Mouse (Mus musculus) frontal cortex, adult (tissue): Measurements from ENCODE around the gene Kcp.

Source experiments
- ATAC-seq: cut with Nextera tagmentation; 2 replicates; pipeline ENCODE4 v1.9.2; 2017; ENCODE audit warnings: mild to moderate bottlenecking, moderate library complexity, mixed read lengths; ENCODE audit not compliant: low TSS enrichment

Gene Kcp

DNA sequence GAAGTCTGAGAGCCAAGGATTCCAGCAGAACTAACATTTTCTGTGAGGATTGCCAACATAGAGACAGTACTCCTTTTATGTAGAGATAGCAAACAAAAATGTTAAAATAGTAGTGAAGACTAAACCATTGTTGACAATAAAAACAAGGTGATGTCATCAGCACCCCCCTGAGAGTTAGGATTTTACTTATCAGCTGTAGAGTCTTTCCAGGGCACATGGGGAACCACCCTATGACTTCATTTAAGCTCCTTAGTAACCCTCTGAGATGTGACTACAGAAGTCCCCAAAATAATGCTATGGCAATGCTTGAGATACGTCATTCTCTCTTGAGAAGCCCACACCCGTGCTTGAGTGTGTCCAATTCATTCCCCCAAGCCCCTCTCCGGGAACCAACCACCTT is 44.4 kb downstream of the Kcp start:
- no peak for ATAC-seq

DNA sequence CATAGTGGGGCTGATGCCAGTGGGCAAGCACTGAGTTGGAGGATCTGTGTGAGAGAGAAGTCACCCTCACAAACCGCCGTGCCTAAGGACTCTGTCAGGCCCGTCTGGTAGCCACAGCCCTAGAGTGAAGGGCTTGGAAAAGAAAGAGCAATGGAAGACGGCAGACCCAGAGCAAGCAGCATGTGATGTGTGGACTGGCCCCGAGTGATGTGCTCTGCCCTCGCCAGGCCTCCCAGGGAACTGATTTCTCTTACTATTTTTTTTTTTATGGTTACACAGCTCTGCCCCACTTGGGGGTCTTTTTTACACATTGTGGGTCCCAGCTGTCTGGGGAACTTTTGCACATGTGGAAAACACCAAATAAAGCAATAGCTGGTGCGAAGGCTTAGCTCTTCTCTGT is 46.2 kb downstream of the Kcp start:
- ATAC-seq: no peak

GRCm38 (mm10) chr6:29450667-29451066 is 57.1 kb downstream of the Kcp start:
- ATAC-seq: no peak

GRCm38 (mm10) chr6:29449858-29450257 is 57.9 kb downstream of the Kcp start:
- no peak for ATAC-seq

GRCm38 (mm10) chr6:29445354-29445753 is 62.4 kb downstream of the Kcp start:
- no peak for ATAC-seq

DNA sequence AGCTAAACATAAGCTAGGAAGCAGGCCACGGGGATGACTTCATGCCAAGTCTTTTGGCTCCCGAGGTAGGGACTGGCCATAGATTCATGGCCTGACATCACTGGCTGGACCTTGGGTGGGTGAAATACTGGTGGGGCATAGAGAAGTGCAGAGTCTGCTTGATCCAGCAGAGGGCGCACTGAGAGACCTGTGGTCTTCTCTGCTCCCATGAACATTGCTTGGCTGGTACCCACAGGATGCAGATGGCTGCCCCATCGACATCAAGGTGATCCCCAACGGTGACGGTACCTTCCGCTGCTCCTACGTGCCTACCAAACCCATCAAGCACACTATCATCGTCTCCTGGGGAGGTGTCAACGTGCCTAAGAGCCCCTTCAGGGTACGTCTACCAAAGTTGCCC is 63.0 kb downstream of the Kcp start:
- peak; percentile 65 for ATAC-seq

DNA sequence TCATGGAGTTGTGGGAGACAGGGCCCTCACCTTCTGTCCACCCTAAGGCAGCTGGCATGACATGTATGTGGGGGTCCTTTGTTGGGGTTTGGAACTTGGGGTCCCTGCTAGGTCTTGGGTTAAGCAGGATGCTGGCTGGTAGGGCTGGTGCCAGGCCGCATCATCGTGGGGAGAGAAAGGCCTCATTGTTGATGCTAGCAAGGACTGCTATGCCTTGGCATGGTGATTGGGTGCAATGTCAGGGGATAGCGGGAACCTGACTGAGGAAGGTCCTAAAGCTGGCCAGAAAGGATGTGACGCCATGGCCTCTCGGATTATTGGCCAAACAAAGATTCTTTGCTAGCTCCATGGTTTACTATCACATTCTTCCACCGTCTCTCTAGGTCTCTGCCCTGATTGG is 68.0 kb downstream of the Kcp start:
- ATAC-seq: no peak

DNA sequence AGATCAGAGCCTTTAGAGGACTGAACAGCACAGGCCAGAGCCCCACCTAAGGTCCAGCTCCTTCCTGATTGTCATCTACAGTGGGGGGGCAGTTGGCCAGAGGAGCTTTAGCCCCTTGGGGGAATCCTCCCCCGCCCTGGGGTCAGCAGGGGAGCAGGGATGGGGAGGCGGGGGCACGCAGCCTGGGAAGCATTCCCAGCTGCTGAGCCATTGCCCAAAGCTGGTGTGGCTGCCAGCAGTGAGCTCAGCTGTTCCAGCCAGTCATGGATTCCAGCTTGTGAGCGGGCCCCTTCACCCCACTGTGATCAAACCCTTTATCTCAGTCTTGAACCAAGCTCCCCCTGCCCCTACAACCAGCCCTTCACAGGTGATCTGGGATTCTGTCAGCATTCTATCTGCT is 68.5 kb downstream of the Kcp start:
- peak; percentile 38; the same call in 1 of the 2 replicates for ATAC-seq

- no peak for ATAC-seq
Observed at GRCm38 (mm10) chr6:29436461-29436934, 71.3 kb downstream of the Kcp start.

DNA sequence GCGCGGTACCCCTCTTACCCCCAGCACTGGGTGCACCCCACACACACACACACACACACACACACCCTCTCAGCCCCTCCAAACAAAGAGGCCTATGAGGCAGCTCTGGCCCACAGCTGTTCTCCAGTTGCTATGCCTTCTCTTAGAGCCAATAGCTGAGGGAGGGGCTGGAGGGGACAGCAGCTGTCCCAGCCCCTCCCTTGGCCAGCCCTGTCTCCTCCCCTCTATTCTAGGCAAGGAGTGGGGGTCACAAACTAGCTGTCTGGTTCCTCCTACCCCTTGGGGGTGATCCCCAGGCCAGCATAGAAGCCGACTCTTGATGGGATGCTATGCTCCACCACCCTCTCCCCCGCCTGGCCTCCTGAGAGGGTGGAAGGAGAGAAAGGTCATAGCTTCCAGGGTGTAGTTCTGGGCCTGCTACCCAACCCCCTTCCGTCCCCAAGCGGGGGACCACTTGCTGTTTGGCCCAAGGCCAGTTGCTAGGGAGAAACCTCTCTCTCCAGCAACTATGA is 71.8 kb downstream of the Kcp start:
- no peak for ATAC-seq

GRCm38 (mm10) chr6:29434911-29435691 is 72.7 kb downstream of the Kcp start:
- ATAC-seq: no peak

- no peak for ATAC-seq
Observed at GRCm38 (mm10) chr6:29433804-29434795, 73.7 kb downstream of the Kcp start.

GRCm38 (mm10) chr6:29433038-29433803 is 74.5 kb downstream of the Kcp start, which contains the start of gene Flnc:
Flnc (plus strand) TSS chr6:29433256.
- 0 out of 2 replicates have a peak, but pooled peaks have one; percentile 2 for ATAC-seq

DNA sequence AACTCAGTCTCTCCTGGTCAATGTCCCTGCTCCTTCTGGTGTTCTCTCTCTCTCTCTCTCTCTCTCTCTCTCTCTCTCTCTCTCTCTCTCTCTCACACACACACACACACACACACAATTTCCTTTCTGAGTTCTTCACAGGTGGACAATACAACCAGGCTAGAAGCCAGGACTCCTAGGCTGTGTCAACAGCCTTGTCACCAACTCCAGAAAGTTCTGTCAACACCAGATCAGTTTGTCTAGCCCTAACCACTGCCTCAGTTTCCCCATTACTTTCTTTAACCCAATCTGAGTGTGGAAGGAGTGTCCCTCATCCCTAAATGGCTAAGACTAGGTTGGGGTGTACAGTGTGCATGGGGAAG is 75.1 kb downstream of the Kcp start:
- ATAC-seq: no peak

- no peak for ATAC-seq
Observed at GRCm38 (mm10) chr6:29432156-29432555, 75.6 kb downstream of the Kcp start.

- ATAC-seq: no peak
Observed at GRCm38 (mm10) chr6:29431473-29431872, 76.3 kb downstream of the Kcp start.

DNA sequence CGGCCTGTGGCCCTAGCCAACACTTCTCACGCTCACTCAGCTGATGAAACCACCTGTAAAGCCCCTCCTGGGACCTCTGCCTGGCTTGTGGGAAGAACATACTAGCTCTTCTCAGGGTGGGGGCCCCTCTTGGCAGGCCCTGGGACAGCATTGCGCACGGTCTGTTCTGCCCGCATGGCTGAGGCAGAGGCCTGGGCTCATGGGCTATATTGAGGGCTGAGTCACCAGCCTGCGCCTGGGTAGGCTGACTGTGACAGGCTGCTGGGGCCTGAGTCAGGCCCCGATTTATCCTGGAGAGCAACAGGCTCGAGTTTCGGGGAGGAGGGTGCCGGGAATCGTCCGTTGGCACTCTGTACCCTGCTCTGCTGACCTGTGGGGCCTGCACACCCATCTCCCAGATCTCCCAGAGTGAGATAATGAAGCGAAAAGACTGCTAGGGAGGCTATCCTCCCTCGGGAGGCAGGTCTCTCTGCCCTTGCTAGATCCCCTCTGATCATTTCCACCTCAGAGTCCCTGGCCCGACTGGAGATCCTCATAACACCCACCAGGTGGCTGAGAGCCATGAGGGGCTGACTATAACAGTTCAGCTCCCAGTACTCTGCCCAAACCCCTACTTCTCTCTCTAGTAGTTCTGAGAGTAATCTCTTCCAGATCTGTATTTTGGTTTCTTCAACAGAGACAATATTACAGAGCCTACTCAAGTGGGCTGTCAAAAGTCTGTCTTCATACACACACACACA is 76.9 kb downstream of the Kcp start:
- ATAC-seq: no peak

GRCm38 (mm10) chr6:29428171-29428570 is 79.6 kb downstream of the Kcp start:
- ATAC-seq: no peak

- ATAC-seq: no peak
Observed at GRCm38 (mm10) chr6:29426331-29426730, 81.4 kb downstream of the Kcp start.

DNA sequence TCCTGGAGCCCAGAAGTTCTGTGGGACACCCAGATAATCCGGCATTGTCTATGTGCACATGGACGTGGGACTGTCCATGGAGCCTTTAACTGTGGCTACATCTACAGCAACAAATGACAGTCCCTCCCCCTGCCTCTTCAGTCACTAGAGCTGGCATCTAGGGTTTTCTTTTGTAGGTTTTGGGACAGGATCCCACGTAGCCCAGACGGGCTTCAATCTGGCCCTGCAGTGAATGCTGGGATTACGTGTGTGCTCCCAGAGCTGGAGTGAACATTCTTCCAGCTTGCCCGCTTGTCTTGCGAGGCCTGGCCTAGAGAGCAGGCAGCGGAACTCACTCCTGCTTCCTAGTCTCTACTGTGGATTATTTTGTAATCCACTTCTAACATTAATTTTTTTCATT is 82.6 kb downstream of the Kcp start:
- no peak for ATAC-seq
